In genomic region chr5:149156886-149157563, GRCm38 (mm10) we compare ENCODE assay signal across 23 mouse cellular contexts. TPM values are rescaled to one million over a fixed set of nuclear protein-coding genes. Genes with fewer than 3 reads are reported as not detected.
DNase-seq lines count a peak whose midpoint lies in the region; ATAC-seq and TF ChIP-seq lines count a peak whose summit lies in the region.
"Had no signal": no experiment of that assay in that cellular context is flagged by ENCODE, and none has a peak within 500 bp of the region (broad histone marks: within the 10 kb centered on the region; RNA-seq: fewer than 3 reads in every experiment).

No protein-coding gene starts in this region.

- H3K4me2 ChIP-seq in liver, embryonic 11.5 days, result no peak overlapping the region
- no peak overlapping the region for H3K4me2 ChIP-seq in kidney, postnatal 0 days (ENCODE audit: low read length)
- H3K4me2 ChIP-seq: embryonic facial prominence, embryonic 15.5 days; limb, embryonic 13.5 days; midbrain, embryonic 11.5 days; stomach, embryonic 15.5 days had no signal

- no peaks in the 10 kb centered on the region for H3K9me3 ChIP-seq in liver, embryonic 11.5 days (ENCODE audit: control insufficient read depth, low read length)
- H3K9me3 ChIP-seq in kidney, postnatal 0 days (replicated peaks; ENCODE audit: low read length), result no peaks in the 10 kb centered on the region
- H3K9me3 ChIP-seq: embryonic facial prominence, embryonic 15.5 days; limb, embryonic 13.5 days; stomach, embryonic 15.5 days had no signal

- H3K36me3 ChIP-seq in liver, adult 2 months (ENCODE audit: control insufficient read depth, insufficient read depth, low read length), result no peaks in the 10 kb centered on the region
- no peaks in the 10 kb centered on the region for H3K36me3 ChIP-seq in liver, embryonic 11.5 days (ENCODE audit: control insufficient read depth, insufficient read depth, low read length)
- no peaks in the 10 kb centered on the region for H3K36me3 ChIP-seq in kidney, postnatal 0 days (ENCODE audit: insufficient read depth, low read length)
- H3K36me3 ChIP-seq: embryonic facial prominence, embryonic 15.5 days; limb, embryonic 13.5 days; stomach, embryonic 15.5 days had no signal

- no peak for ATAC-seq in liver, embryonic 11.5 days (replicated peaks; ENCODE audit: low FRiP score)
- ATAC-seq in kidney, postnatal 0 days (replicated peaks; ENCODE audit: low FRiP score, low read depth), result 0 out of 2 replicates have a peak, but pooled peaks have one; percentile 34
- no peak for ATAC-seq in megakaryocyte-erythroid progenitor cell, adult 5-6 weeks (replicated peaks; ENCODE audit: low FRiP score, low TSS enrichment, poor library complexity, severe bottlenecking)
- ATAC-seq: CD4-positive, CD25-positive, alpha-beta regulatory T cell, adult 4 months; forebrain, embryonic 14.5 days; hindbrain, postnatal 0 days; intestine, embryonic 16.5 days had no signal

- TF ChIP-seq CTCF in liver, adult 2 months (IDR thresholded peaks at IDR 0.05; ENCODE audit: low read depth, low read length), result no peak
- TF ChIP-seq CTCF in kidney, postnatal 0 days (IDR thresholded peaks at IDR 0.05; ENCODE audit: low read depth), result no peak

- H3K4me1 ChIP-seq in liver, adult 2 months (ENCODE audit: control insufficient read depth, insufficient read depth, low read length), result peaks cover 11% of the 10 kb centered on the region
- H3K4me1 ChIP-seq in liver, embryonic 11.5 days (replicated peaks; ENCODE audit: control insufficient read depth, insufficient read depth, low read length), result no peaks in the 10 kb centered on the region
- peaks cover 6% of the 10 kb centered on the region; the same call in 1 of the 2 replicates for H3K4me1 ChIP-seq in kidney, postnatal 0 days (replicated peaks; ENCODE audit: insufficient read depth, low read length)

- H3K4me3 ChIP-seq in liver, adult 2 months (ENCODE audit: insufficient read depth, low read depth, low read length), result no peak overlapping the region
- H3K4me3 ChIP-seq in liver, embryonic 11.5 days (ENCODE audit: low read depth, low read length), result no peak overlapping the region
- H3K4me3 ChIP-seq in kidney, postnatal 0 days (replicated peaks; ENCODE audit: low read depth, low read length), result no peak overlapping the region
- H3K4me3 ChIP-seq: embryonic facial prominence, embryonic 15.5 days; limb, embryonic 13.5 days; stomach, embryonic 15.5 days had no signal

- H3K9ac ChIP-seq in liver, adult 2 months (ENCODE audit: low read depth, low read length), result peak overlapping the region; percentile 20; the same call in 1 of the 2 replicates
- H3K9ac ChIP-seq in liver, embryonic 11.5 days (ENCODE audit: low read depth, low read length), result no peak overlapping the region
- H3K9ac ChIP-seq in kidney, postnatal 0 days (ENCODE audit: low read depth, low read length), result no peak overlapping the region
- H3K9ac ChIP-seq: embryonic facial prominence, embryonic 15.5 days; limb, embryonic 13.5 days; stomach, embryonic 15.5 days had no signal

- intact Hi-C loops in heart, postnatal 14 days (cut with DNase I), result no loop called here

- no peak for TF ChIP-seq POLR2A in liver, adult 2 months (IDR thresholded peaks at IDR 0.05; ENCODE audit: extremely low read depth, insufficient read depth, low read length)

- WGBS in liver, adult 2 months, result 47% methylated on average over 18 of the region's 18 CpGs
- 83% methylated on average over 18 of the region's 18 CpGs for WGBS in liver, embryonic 11.5 days
- WGBS in kidney, postnatal 0 days, result 59% methylated on average over 18 of the region's 18 CpGs

- no peaks in the 10 kb centered on the region for H3K27me3 ChIP-seq in liver, adult 2 months (ENCODE audit: control insufficient read depth, insufficient read depth, low read length)
- H3K27me3 ChIP-seq in liver, embryonic 11.5 days (replicated peaks; ENCODE audit: control insufficient read depth, insufficient read depth, low read length), result no peaks in the 10 kb centered on the region
- H3K27me3 ChIP-seq in kidney, postnatal 0 days (ENCODE audit: insufficient read depth, low read length), result no peaks in the 10 kb centered on the region
- H3K27me3 ChIP-seq: embryonic facial prominence, embryonic 15.5 days; limb, embryonic 13.5 days; stomach, embryonic 15.5 days had no signal

- peak; percentile 88 for DNase-seq in heart, adult 11 months
- DNase-seq in heart, postnatal 14 days, result no peak
- peak; percentile 71 for DNase-seq in liver, adult 2 months (ENCODE audit: extremely low read depth, low read depth, low spot score)
- DNase-seq in liver, embryonic 11.5 days (ENCODE audit: low spot score), result no peak
- no peak for DNase-seq in kidney, postnatal 0 days (ENCODE audit: low spot score)
- no peak for DNase-seq in frontal cortex, postnatal 14 days (ENCODE audit: low spot score in 2 of 2)
- DNase-seq: adrenal gland, postnatal 36 days; cerebellum, adult 11 months; cerebellum, adult 9-11 months; gastrocnemius, postnatal 14 days; layer of hippocampus, postnatal 36 days; lung, adult 18-20 months; lung, postnatal 10 days; thymus, postnatal 25 days had no signal

- H3K27ac ChIP-seq in liver, adult 2 months (replicated peaks; ENCODE audit: insufficient read depth, low read depth, low read length), result no peak overlapping the region
- H3K27ac ChIP-seq in liver, embryonic 11.5 days (ENCODE audit: low read depth, low read length), result no peak overlapping the region
- H3K27ac ChIP-seq in kidney, postnatal 0 days, result no peak overlapping the region
- H3K27ac ChIP-seq: embryonic facial prominence, embryonic 15.5 days; hindbrain, postnatal 0 days; limb, embryonic 13.5 days; stomach, embryonic 15.5 days had no signal

- H3K79me2 ChIP-seq in liver, adult 2 months (ENCODE audit: control insufficient read depth, insufficient read depth, low read length), result no peaks in the 10 kb centered on the region

RNA-seq across cellular contexts. Expression of gene Uspl1, which starts 27.1 kb away (rescaled TPM):
- total RNA-seq in heart, postnatal 14 days (2021), result 10 to 100 TPM; 17.6 to 19.6 TPM
- 17.0 and 17.1 TPM in 2 replicates for total RNA-seq in liver, adult 2 months (2014; rRNA removed)
- polyA plus RNA-seq in liver, adult 2 months (2012; rRNA removed), result 4.8 and 6.2 TPM in 2 replicates
- polyA plus RNA-seq in liver, embryonic 11.5 days (2014; fragmentation: Nextera tagmentation; extraction: Ambion mirVana), result 53.2 and 62.3 TPM in 2 replicates
- polyA plus RNA-seq in kidney, postnatal 0 days (2015; fragmentation: Nextera tagmentation; extraction: Ambion mirVana), result 29.2 and 33.6 TPM in 2 replicates
- total RNA-seq in megakaryocyte-erythroid progenitor cell, adult 5-6 weeks (2014; fragmentation: Nextera tagmentation), result 62.8 and 64.3 TPM in 2 replicates
- total RNA-seq in megakaryocyte-erythroid progenitor cell, adult 5-6 weeks (2017), result 56.6 and 66.9 TPM in 2 replicates

RNA-seq across cellular contexts. Expression of gene Hmgb1, which starts 27.3 kb away (rescaled TPM):
- total RNA-seq in heart, postnatal 14 days (2021), result 100 to 1,000 TPM; 119 to 130 TPM
- total RNA-seq in liver, adult 2 months (2014; rRNA removed), result 106 and 131 TPM in 2 replicates
- polyA plus RNA-seq in liver, adult 2 months (2012; rRNA removed), result 17.1 and 21.0 TPM in 2 replicates
- 1,278 and 1,318 TPM in 2 replicates for polyA plus RNA-seq in liver, embryonic 11.5 days (2014; fragmentation: Nextera tagmentation; extraction: Ambion mirVana)
- 1,196 and 1,208 TPM in 2 replicates for polyA plus RNA-seq in kidney, postnatal 0 days (2015; fragmentation: Nextera tagmentation; extraction: Ambion mirVana)
- total RNA-seq in megakaryocyte-erythroid progenitor cell, adult 5-6 weeks (2014; fragmentation: Nextera tagmentation), result 800 and 835 TPM in 2 replicates
- total RNA-seq in megakaryocyte-erythroid progenitor cell, adult 5-6 weeks (2017), result 1,093 and 1,199 TPM in 2 replicates

Comparison
In these comparisons a context has a peak if more than half of its experiments do, and no peak if none do; other contexts are left out.
1. DNase-seq: peak in heart, adult 11 months (single experiment) and liver, adult 2 months (single experiment); none in heart, postnatal 14 days (0 of 2), liver, embryonic 11.5 days (single experiment), kidney, postnatal 0 days (single experiment) and frontal cortex, postnatal 14 days (0 of 2).